Mouse (Mus musculus) MEL (cell line): Measurements from ENCODE around the gene Ghr.

Source experiments
- CHD1 ChIP-seq: IDR thresholded peaks from 2 replicates; pipeline ENCODE4 v1.6.1; 2012; ENCODE audit warnings: low read depth, mild to moderate bottlenecking, inconsistent platforms, low read length, improper control_type of control experiment
- CTCF ChIP-seq, 3 experiments: IDR thresholded peaks in 2 of 3; conservative IDR thresholded peaks in 1 of 3; 2 replicates each; pipeline ENCODE4 v1.5.1; 2011 to 2012; ENCODE audit warnings: low read length in 3 of 3, low read depth in 2 of 3, mild to moderate bottlenecking in 2 of 3, improper control_type of control experiment in 1 of 3, inconsistent platforms in 1 of 3, mixed read lengths in 1 of 3, moderate library complexity in 1 of 3; ENCODE audit not compliant: control insufficient read depth in 1 of 3, insufficient read depth in 1 of 3, poor library complexity in 1 of 3, severe bottlenecking in 1 of 3
- E2F4 ChIP-seq: IDR thresholded peaks from 2 replicates; pipeline ENCODE4 v1.6.1; 2011; ENCODE audit warnings: low read depth, low read length, improper control_type of control experiment, borderline replicate concordance
- KAT2A ChIP-seq: conservative IDR thresholded peaks from 2 replicates; pipeline ENCODE4 v1.6.1; 2012; ENCODE audit warnings: low read depth, low read length, improper control_type of control experiment, inconsistent platforms
- MAZ ChIP-seq: IDR thresholded peaks from 2 replicates; pipeline ENCODE4 v1.6.1; 2012; ENCODE audit warnings: low read depth, mild to moderate bottlenecking, inconsistent platforms, low read length, improper control_type of control experiment
- MYB ChIP-seq: IDR thresholded peaks from 2 replicates; pipeline ENCODE4 v1.6.1; 2011; ENCODE audit warnings: mild to moderate bottlenecking, low read depth, low read length, improper control_type of control experiment
- TCF12 ChIP-seq: IDR thresholded peaks from 2 replicates; pipeline ENCODE4 v1.6.1; 2014; ENCODE audit warnings: low read depth, mild to moderate bottlenecking, inconsistent platforms, low read length, improper control_type of control experiment, moderate library complexity
- USF1 ChIP-seq: IDR thresholded peaks from 2 replicates; pipeline ENCODE4 v1.6.1; 2014; ENCODE audit warnings: low read depth, mild to moderate bottlenecking, inconsistent platforms, low read length, improper control_type of control experiment, moderate library complexity
- ZKSCAN1 ChIP-seq: IDR thresholded peaks from 2 replicates; pipeline ENCODE4 v1.6.1; 2012; ENCODE audit warnings: low read depth, mild to moderate bottlenecking, inconsistent platforms, low read length, improper control_type of control experiment, moderate library complexity

DNA sequence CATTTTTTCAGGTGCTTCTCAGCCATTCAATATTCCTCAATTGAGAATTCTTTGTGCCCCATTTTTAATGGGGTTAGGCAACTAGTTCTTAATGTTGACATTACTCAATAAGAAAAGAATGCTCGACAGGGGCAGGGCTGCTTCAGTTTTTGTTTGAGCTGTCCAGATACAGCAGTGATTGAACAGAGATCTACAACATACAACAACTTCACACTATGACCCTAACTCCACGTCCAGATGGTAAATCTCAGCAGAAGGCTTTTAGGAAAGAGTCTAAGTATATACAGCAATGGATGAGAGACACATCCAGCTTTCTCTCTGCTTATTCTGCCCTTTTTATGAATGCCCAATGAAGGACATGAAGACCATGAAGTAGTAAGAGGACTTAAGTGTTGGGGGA is 199.5 kb downstream of the Ghr start:
- TF ChIP-seq E2F4, result no peak
- TF ChIP-seq CHD1, result no peak
- TF ChIP-seq CTCF (IDR thresholded peaks at IDR 0.05 in 2 of 3, conservative IDR thresholded peaks at IDR 0.05 in 1 of 3; ENCODE audit: control insufficient read depth in 1 of 3, insufficient read depth in 1 of 3, low read depth in 2 of 3, low read length in 3 of 3, poor library complexity in 1 of 3, severe bottlenecking in 1 of 3), result no peak
- TF ChIP-seq TCF12, result no peak
- no peak for TF ChIP-seq MAZ
- TF ChIP-seq USF1, result no peak
- TF ChIP-seq ZKSCAN1, result no peak
- TF ChIP-seq MYB, result no peak
- TF ChIP-seq KAT2A, result no peak
